Mouse (Mus musculus): ENCODE measurements around the gene Ankrd34a.

- TF ChIP-seq CTCF (IDR thresholded peaks at IDR 0.05; ENCODE audit: low read depth) (no peak), EP300 (IDR thresholded peaks at IDR 0.05; ENCODE audit: low read depth) (no peak)
Measured at GRCm38 (mm10) chr3:96570643-96571042, 25.8 kb upstream of the Ankrd34a start.

Data from heart, postnatal 0 days (tissue).